Mouse (Mus musculus): Measurements from ENCODE around the gene Mastl. TPM values are rescaled to one million over a fixed set of nuclear protein-coding genes. Genes with fewer than 3 reads are reported as not detected.

Mastl gene
- polyA plus RNA-seq, 1 experiment from 2014 or later, result 3.9 TPM

- H3K9me3 ChIP-seq (ENCODE audit: control insufficient read depth, low read length), result no peaks in the 10 kb centered on the region
- H3K9ac ChIP-seq (replicated peaks; ENCODE audit: low read length), result no peak overlapping the region
- H3K4me1 ChIP-seq (ENCODE audit: control insufficient read depth, insufficient read depth, low read length), result no peaks in the 10 kb centered on the region; the same call in 1 of the 2 replicates
- peaks cover 18% of the 10 kb centered on the region for H3K36me3 ChIP-seq (ENCODE audit: control insufficient read depth, insufficient read depth, low read length)
- no peak overlapping the region for H3K4me2 ChIP-seq (ENCODE audit: low read length)
- 94% methylated on average over 2 of the region's 2 CpGs for WGBS
- DNase-seq (no peak), ATAC-seq (ENCODE audit: low FRiP score, low TSS enrichment) (no peak)
- H3K27me3 ChIP-seq (ENCODE audit: control insufficient read depth, insufficient read depth, low read length), result no peaks in the 10 kb centered on the region
- H3K27ac ChIP-seq (replicated peaks; ENCODE audit: low read depth, low read length), result no peak overlapping the region
- no peak overlapping the region for H3K4me3 ChIP-seq (replicated peaks; ENCODE audit: low read depth, low read length)
These were observed 85.3 kb downstream of the Mastl start for GRCm38 (mm10) chr2:23070491-23070890.

GRCm38 (mm10) chr2:23068894-23069744 is 86.7 kb downstream of the Mastl start:
- Histone ChIP-seq H3K9ac (replicated peaks; ENCODE audit: low read length) (peak overlapping the region; percentile 82), H3K4me1 (ENCODE audit: control insufficient read depth, insufficient read depth, low read length) (no peaks in the 10 kb centered on the region; the same call in 1 of the 2 replicates), H3K4me3 (replicated peaks; ENCODE audit: low read depth, low read length) (peak overlapping the region; percentile 71), H3K27me3 (ENCODE audit: control insufficient read depth, insufficient read depth, low read length) (no peaks in the 10 kb centered on the region), H3K4me2 (ENCODE audit: low read length) (peak overlapping the region; percentile 99), H3K27ac (replicated peaks; ENCODE audit: low read depth, low read length) (peak overlapping the region; percentile 95), H3K9me3 (ENCODE audit: control insufficient read depth, low read length) (no peaks in the 10 kb centered on the region), H3K36me3 (ENCODE audit: control insufficient read depth, insufficient read depth, low read length) (peaks cover 14% of the 10 kb centered on the region)
- peak; percentile 94 for DNase-seq
- peak; percentile 91 for ATAC-seq (ENCODE audit: low FRiP score, low TSS enrichment)
- WGBS, result 1% methylated on average over 50 of the region's 50 CpGs

GRCm38 (mm10) chr2:23068370-23068737 is 87.5 kb downstream of the Mastl start:
- DNase-seq (no peak), ATAC-seq (ENCODE audit: low FRiP score, low TSS enrichment) (peak; percentile 73)
- peak overlapping the region; percentile 95 for H3K27ac ChIP-seq (replicated peaks; ENCODE audit: low read depth, low read length)
- H3K9me3 ChIP-seq (ENCODE audit: control insufficient read depth, low read length), result no peaks in the 10 kb centered on the region
- under 1% methylated on average over 21 of the region's 21 CpGs for WGBS
- H3K4me2 ChIP-seq (ENCODE audit: low read length), result peak overlapping the region; percentile 99
- no peaks in the 10 kb centered on the region for H3K27me3 ChIP-seq (ENCODE audit: control insufficient read depth, insufficient read depth, low read length)
- H3K36me3 ChIP-seq (ENCODE audit: control insufficient read depth, insufficient read depth, low read length), result peaks cover 6% of the 10 kb centered on the region; the same call in 1 of the 2 replicates
- peak overlapping the region; percentile 71 for H3K4me3 ChIP-seq (replicated peaks; ENCODE audit: low read depth, low read length)
- H3K9ac ChIP-seq (replicated peaks; ENCODE audit: low read length), result peak overlapping the region; percentile 82
- H3K4me1 ChIP-seq (ENCODE audit: control insufficient read depth, insufficient read depth, low read length), result no peaks in the 10 kb centered on the region; the same call in 1 of the 2 replicates

GRCm38 (mm10) chr2:23067552-23068369 is 88.1 kb downstream of the Mastl start, which contains the start of gene Acbd5:
Gene Acbd5 (plus strand): TSS chr2:23068167.
- Histone ChIP-seq H3K9ac (replicated peaks; ENCODE audit: low read length) (peak within 1 kb of the TSS; percentile 82), H3K9me3 (ENCODE audit: control insufficient read depth, low read length) (no peaks in the 10 kb centered on the region), H3K27ac (replicated peaks; ENCODE audit: low read depth, low read length) (peak within 1 kb of the TSS; percentile 95), H3K36me3 (ENCODE audit: control insufficient read depth, insufficient read depth, low read length) (0 out of 2 replicates have a peak, but pooled peaks cover 5% of the 10 kb centered on the region), H3K27me3 (ENCODE audit: control insufficient read depth, insufficient read depth, low read length) (no peaks in the 10 kb centered on the region), H3K4me3 (replicated peaks; ENCODE audit: low read depth, low read length) (peak within 1 kb of the TSS; percentile 71), H3K4me2 (ENCODE audit: low read length) (peak within 1 kb of the TSS; percentile 99), H3K4me1 (ENCODE audit: control insufficient read depth, insufficient read depth, low read length) (no peaks in the 10 kb centered on the region; the same call in 1 of the 2 replicates)
- 2% methylated on average over 34 of the region's 34 CpGs for WGBS
- peak; percentile 95 for ATAC-seq (ENCODE audit: low FRiP score, low TSS enrichment)
- peak; percentile 98 for DNase-seq

Other genes starting within 250 kb of the Mastl start
- 63.5 and 64.3 TPM in 2 replicates for gene Abi1, start 115.8 kb downstream of the Mastl start, polyA plus RNA-seq (2014; fragmentation: Nextera tagmentation; extraction: Ambion mirVana)
- 58.6 and 61.3 TPM in 2 replicates for gene Acbd5, start 87.9 kb downstream of the Mastl start, polyA plus RNA-seq (2014; fragmentation: Nextera tagmentation; extraction: Ambion mirVana)
- 71.3 and 79.9 TPM in 2 replicates for gene Yme1l1, start 345 bp upstream of the Mastl start, polyA plus RNA-seq (2014; fragmentation: Nextera tagmentation; extraction: Ambion mirVana)
- not detected in 2 replicates for gene 4931423N10Rik, start 51.5 kb upstream of the Mastl start, polyA plus RNA-seq (2014; fragmentation: Nextera tagmentation; extraction: Ambion mirVana)
- 0.27 and 0.39 TPM in 2 replicates for gene Nxph2, start 165.2 kb upstream of the Mastl start, polyA plus RNA-seq (2014; fragmentation: Nextera tagmentation; extraction: Ambion mirVana)